Mouse (Mus musculus) forebrain, embryonic 16.5 days (tissue): Measurements from ENCODE around the gene Rnf44. TPM values are rescaled to one million over a fixed set of nuclear protein-coding genes. Genes with fewer than 3 reads are reported as not detected.

ENCODE experiments used
- ATAC-seq: fragments of 200-750 bp; cut with Nextera tagmentation; 2 replicates; pipeline ENCODE4 v1.8.0; 2017; ENCODE audit warnings: mild to moderate bottlenecking, moderate library complexity
- H3K27ac ChIP-seq: fragments of 300-500 bp; sonication (generic); 2 replicates; pipeline ENCODE4 v1.5.1; 2014; ENCODE audit warnings: low read length, control low read depth
- H3K27me3 ChIP-seq: fragments of 300-500 bp; sonication (generic); replicated peaks from 2 replicates; pipeline ENCODE4 v1.6.1; 2014; ENCODE audit warnings: low read length; ENCODE audit not compliant: control insufficient read depth, insufficient read depth
- H3K36me3 ChIP-seq: fragments of 300-500 bp; sonication (generic); 2 replicates; pipeline ENCODE4 v1.6.1; 2014; ENCODE audit not compliant: control insufficient read depth, insufficient read depth
- H3K4me1 ChIP-seq: fragments of 300-500 bp; sonication (generic); replicated peaks from 2 replicates; pipeline ENCODE4 v1.6.1; 2014; ENCODE audit warnings: low read length; ENCODE audit not compliant: control insufficient read depth, insufficient read depth
- H3K4me2 ChIP-seq: fragments of 300-500 bp; sonication (generic); 2 replicates; pipeline ENCODE4 v1.6.1; 2014; ENCODE audit warnings: mild to moderate bottlenecking, low read length, control low read depth
- H3K4me3 ChIP-seq: fragments of 300-500 bp; sonication (generic); replicated peaks from 2 replicates; pipeline ENCODE4 v1.5.1; 2014; ENCODE audit warnings: mild to moderate bottlenecking, low read length, control low read depth
- H3K9ac ChIP-seq: fragments of 300-500 bp; sonication (generic); replicated peaks from 2 replicates; pipeline ENCODE4 v1.6.1; 2014; ENCODE audit warnings: low read depth, low read length, control low read depth
- H3K9me3 ChIP-seq: fragments of 300-500 bp; sonication (generic); 2 replicates; pipeline ENCODE4 v1.6.1; 2016; ENCODE audit warnings: low read length; ENCODE audit not compliant: control insufficient read depth
- WGBS: fragments of 180-500 bp; shearing (Covaris S2); extraction: QIAGEN DNeasy Blood & Tissue Kit; methylation state at CpG from one replicate; pipeline ENCODE4 v1.1.7; 2014; 5-methylcytosine and 5-hydroxymethylcytosine counted together
- polyA plus RNA-seq: library from polyadenylated mRNA; unstranded; fragments of >200 nt; fragmentation: Nextera tagmentation; extraction: Ambion mirVana; gene quantifications from 2 replicates; pipeline ENCODE4 v1.2.1, GENCODE M21; 2015

The Rnf44 gene
- polyA plus RNA-seq, 1 experiment from 2014 or later = 92.2 TPM

- 86% methylated on average over 4 of the region's 4 CpGs for WGBS
These were observed 15.4 kb downstream of the Rnf44 start for GRCm38 (mm10) chr13:54678263-54678662.

GRCm38 (mm10) chr13:54675895-54676590, 17.7 kb downstream of the Rnf44 start:
- no peak for ATAC-seq
- H3K36me3 ChIP-seq = peaks cover 15% of the 10 kb centered on the region
- H3K27ac ChIP-seq = no peak overlapping the region
- H3K27me3 ChIP-seq = no peaks in the 10 kb centered on the region
- 69% methylated on average over 11 of the region's 11 CpGs for WGBS
- H3K9me3 ChIP-seq = no peaks in the 10 kb centered on the region
- no peak overlapping the region for H3K9ac ChIP-seq
- no peak overlapping the region for H3K4me2 ChIP-seq
- no peak overlapping the region for H3K4me3 ChIP-seq
- H3K4me1 ChIP-seq = no peaks in the 10 kb centered on the region

More at GRCm38 (mm10) chr13:54678263-54678662, 15.4 kb downstream of the Rnf44 start:
- Histone ChIP-seq H3K27me3 (no peaks in the 10 kb centered on the region), H3K9ac (no peak overlapping the region), H3K27ac (no peak overlapping the region), H3K4me3 (no peak overlapping the region), H3K4me1 (no peaks in the 10 kb centered on the region), H3K36me3 (peaks cover 37% of the 10 kb centered on the region), H3K9me3 (no peaks in the 10 kb centered on the region), H3K4me2 (no peak overlapping the region)
- no peak for ATAC-seq

- Histone ChIP-seq H3K4me2 (no peak overlapping the region), H3K4me1 (no peaks in the 10 kb centered on the region), H3K4me3 (no peak overlapping the region), H3K9ac (no peak overlapping the region), H3K36me3 (no peaks in the 10 kb centered on the region), H3K27me3 (no peaks in the 10 kb centered on the region), H3K9me3 (no peaks in the 10 kb centered on the region), H3K27ac (no peak overlapping the region)
- no peak for ATAC-seq
- WGBS = 91% methylated on average over 2 of the region's 2 CpGs
These were observed 23.2 kb downstream of the Rnf44 start for GRCm38 (mm10) chr13:54670491-54670890.

- peaks cover 16% of the 10 kb centered on the region for H3K36me3 ChIP-seq
- no peaks in the 10 kb centered on the region for H3K9me3 ChIP-seq
- no peak overlapping the region for H3K4me3 ChIP-seq
- no peak overlapping the region for H3K27ac ChIP-seq
- 92% methylated on average over 7 of the region's 7 CpGs for WGBS
- ATAC-seq = no peak
- no peaks in the 10 kb centered on the region for H3K4me1 ChIP-seq
- H3K27me3 ChIP-seq = no peaks in the 10 kb centered on the region
- no peak overlapping the region for H3K4me2 ChIP-seq
- no peak overlapping the region for H3K9ac ChIP-seq
These were observed 28.6 kb downstream of the Rnf44 start for GRCm38 (mm10) chr13:54665062-54665461.

- Histone ChIP-seq H3K4me1 (no peaks in the 10 kb centered on the region), H3K9ac (no peak overlapping the region), H3K36me3 (peaks cover 16% of the 10 kb centered on the region), H3K9me3 (no peaks in the 10 kb centered on the region), H3K27ac (no peak overlapping the region), H3K27me3 (no peaks in the 10 kb centered on the region), H3K4me2 (no peak overlapping the region), H3K4me3 (no peak overlapping the region)
- no peak for ATAC-seq
- 89% methylated on average over 1 of the region's 1 CpGs for WGBS
These were observed 29.2 kb downstream of the Rnf44 start for GRCm38 (mm10) chr13:54664509-54664908.

- H3K36me3 ChIP-seq = peaks cover 16% of the 10 kb centered on the region
- H3K4me3 ChIP-seq = no peak overlapping the region
- no peak overlapping the region for H3K9ac ChIP-seq
- H3K9me3 ChIP-seq = no peaks in the 10 kb centered on the region
- no peak for ATAC-seq
- H3K27ac ChIP-seq = no peak overlapping the region
- WGBS = 88% methylated on average over 4 of the region's 4 CpGs
- H3K4me2 ChIP-seq = no peak overlapping the region
- H3K27me3 ChIP-seq = no peaks in the 10 kb centered on the region
- no peaks in the 10 kb centered on the region for H3K4me1 ChIP-seq
These were observed 29.7 kb downstream of the Rnf44 start for GRCm38 (mm10) chr13:54663999-54664398.

GRCm38 (mm10) chr13:54661358-54661757, 32.3 kb downstream of the Rnf44 start:
- WGBS = 85% methylated on average over 12 of the region's 12 CpGs
- Histone ChIP-seq H3K27ac (no peak overlapping the region), H3K4me3 (no peak overlapping the region), H3K36me3 (peaks cover 26% of the 10 kb centered on the region), H3K4me2 (no peak overlapping the region), H3K4me1 (no peaks in the 10 kb centered on the region), H3K9me3 (no peaks in the 10 kb centered on the region), H3K9ac (no peak overlapping the region), H3K27me3 (no peaks in the 10 kb centered on the region)
- ATAC-seq = no peak

- Histone ChIP-seq H3K36me3 (peaks cover 31% of the 10 kb centered on the region), H3K4me1 (no peaks in the 10 kb centered on the region), H3K4me2 (no peak overlapping the region), H3K27ac (no peak overlapping the region), H3K9ac (no peak overlapping the region), H3K27me3 (no peaks in the 10 kb centered on the region), H3K9me3 (no peaks in the 10 kb centered on the region), H3K4me3 (no peak overlapping the region)
- ATAC-seq = no peak
- WGBS = 51% methylated on average over 5 of the region's 5 CpGs
These were observed 32.8 kb downstream of the Rnf44 start for GRCm38 (mm10) chr13:54660877-54661276.

GRCm38 (mm10) chr13:54650461-54650860, 43.2 kb downstream of the Rnf44 start:
- H3K9me3 ChIP-seq = no peaks in the 10 kb centered on the region
- no peak overlapping the region for H3K27ac ChIP-seq
- 96% methylated on average over 3 of the region's 3 CpGs for WGBS
- no peaks in the 10 kb centered on the region for H3K4me1 ChIP-seq
- no peak for ATAC-seq
- peaks cover 50% of the 10 kb centered on the region for H3K36me3 ChIP-seq
- no peak overlapping the region for H3K9ac ChIP-seq
- no peak overlapping the region for H3K4me2 ChIP-seq
- H3K4me3 ChIP-seq = no peak overlapping the region
- no peaks in the 10 kb centered on the region for H3K27me3 ChIP-seq

GRCm38 (mm10) chr13:54635011-54635410, 58.7 kb downstream of the Rnf44 start:
- no peak overlapping the region for H3K4me2 ChIP-seq
- H3K4me3 ChIP-seq = no peak overlapping the region
- peaks cover 12% of the 10 kb centered on the region for H3K36me3 ChIP-seq
- no peaks in the 10 kb centered on the region for H3K27me3 ChIP-seq
- H3K9ac ChIP-seq = no peak overlapping the region
- ATAC-seq = no peak
- 96% methylated on average over 3 of the region's 3 CpGs for WGBS
- no peaks in the 10 kb centered on the region for H3K9me3 ChIP-seq
- H3K4me1 ChIP-seq = no peaks in the 10 kb centered on the region
- H3K27ac ChIP-seq = no peak overlapping the region
